Mouse (Mus musculus): ENCODE measurements around the gene Ttc38. TPM values are rescaled to one million over a fixed set of nuclear protein-coding genes. Genes with fewer than 3 reads are reported as not detected.

Ttc38 gene
- polyA plus RNA-seq, 1 experiment = 12.6 TPM

DNA sequence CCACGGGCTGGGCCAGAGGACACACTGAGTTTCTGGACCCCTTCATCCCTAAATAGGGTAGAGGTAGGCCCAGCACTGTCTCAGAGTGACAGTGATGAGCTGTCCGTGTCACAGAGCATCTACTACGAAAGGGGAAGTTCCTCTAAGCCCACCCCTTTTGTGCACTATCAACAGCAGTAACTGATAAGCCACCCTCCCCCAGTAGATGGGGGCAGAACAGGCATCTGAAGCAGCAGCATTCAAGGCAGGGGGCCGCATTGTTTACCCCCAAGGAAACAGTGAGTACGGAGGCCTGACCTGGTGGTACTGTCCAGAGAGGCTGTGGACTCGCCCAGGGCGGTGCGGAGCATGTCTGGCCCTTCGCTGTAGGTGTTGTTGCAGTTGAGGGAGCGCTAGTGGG is 70.4 kb downstream of the Ttc38 start:
- Histone ChIP-seq H3K4me3 (ENCODE audit: insufficient read depth, low read length) (no peak overlapping the region), H3K4me1 (ENCODE audit: control insufficient read depth, insufficient read depth, low read length) (0 out of 2 replicates have a peak, but pooled peaks cover 2% of the 10 kb centered on the region), H3K27ac (ENCODE audit: insufficient read depth, low read depth, low read length) (no peak overlapping the region)
- no peak for TF ChIP-seq POLR2A (IDR thresholded peaks at IDR 0.05; ENCODE audit: borderline replicate concordance, low read depth, low read length)
- no peak for TF ChIP-seq CTCF (IDR thresholded peaks at IDR 0.05; ENCODE audit: low read depth, low read length)

DNA sequence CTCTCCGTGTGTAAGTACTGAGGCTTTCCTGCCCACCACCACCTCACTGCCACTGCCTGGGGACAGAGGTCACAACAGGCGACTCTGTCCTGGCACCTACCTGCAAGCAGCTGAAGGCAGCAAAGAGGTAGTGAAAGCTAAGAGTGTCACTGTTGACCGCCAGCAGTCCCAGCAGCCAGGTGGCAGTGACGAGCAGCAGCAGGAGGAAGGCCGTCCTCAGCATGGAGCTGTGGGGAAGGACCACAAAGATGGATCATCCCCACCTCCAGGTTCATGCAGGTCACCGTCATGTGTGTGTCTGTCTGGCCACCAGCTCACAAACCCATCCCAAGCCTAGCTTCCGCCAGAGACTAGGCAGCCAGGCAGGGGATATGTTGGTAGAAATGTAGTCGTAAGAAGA is 71.7 kb downstream of the Ttc38 start:
- Histone ChIP-seq H3K4me3 (ENCODE audit: insufficient read depth, low read length) (no peak overlapping the region), H3K4me1 (ENCODE audit: control insufficient read depth, insufficient read depth, low read length) (0 out of 2 replicates have a peak, but pooled peaks cover 2% of the 10 kb centered on the region), H3K27ac (ENCODE audit: insufficient read depth, low read depth, low read length) (no peak overlapping the region)
- TF ChIP-seq CTCF (IDR thresholded peaks at IDR 0.05; ENCODE audit: low read depth, low read length) = no peak

Other genes starting within 250 kb of the Ttc38 start
- gene Wnt7b, start 249.8 kb upstream of the Ttc38 start, polyA plus RNA-seq (2012; ENCODE audit: insufficient read depth, insufficient read length, missing spikeins) = not detected in 2 replicates
- gene Ppara, start 97.3 kb upstream of the Ttc38 start, polyA plus RNA-seq (2012; ENCODE audit: insufficient read depth, insufficient read length, missing spikeins) = not detected in 2 replicates
- gene Cdpf1, start 20.6 kb upstream of the Ttc38 start, polyA plus RNA-seq (2012; ENCODE audit: insufficient read depth, insufficient read length, missing spikeins) = 13.8 and 17.9 TPM in 2 replicates
- gene Pkdrej, start 10.6 kb upstream of the Ttc38 start, polyA plus RNA-seq (2012; ENCODE audit: insufficient read depth, insufficient read length, missing spikeins) = not detected in 2 replicates
- gene Gtse1, start 27.4 kb downstream of the Ttc38 start, polyA plus RNA-seq (2012; ENCODE audit: insufficient read depth, insufficient read length, missing spikeins) = 11.3 and 12.1 TPM in 2 replicates
- 11.5 and 17.0 TPM in 2 replicates for gene Trmu, start 47.0 kb downstream of the Ttc38 start, polyA plus RNA-seq (2012; ENCODE audit: insufficient read depth, insufficient read length, missing spikeins)
- 0.15 and 0.28 TPM in 2 replicates for gene Celsr1, start 201.5 kb downstream of the Ttc38 start, polyA plus RNA-seq (2012; ENCODE audit: insufficient read depth, insufficient read length, missing spikeins)
- 3.8 and 4.4 TPM in 2 replicates for gene Gramd4, start 225.4 kb downstream of the Ttc38 start, polyA plus RNA-seq (2012; ENCODE audit: insufficient read depth, insufficient read length, missing spikeins)